Mouse (Mus musculus) frontal cortex, postnatal 36 days (tissue): ENCODE data around the gene Hoxb5.
A peak's percentile ranks its signal among the peaks of the same experiment; 100 is the strongest.

Source experiments
- DNase-seq, 2 experiments: peaks; one replicate each; pipeline ENCODE4 v3.0.0; 2022; ENCODE audit warnings: low spot score in 2 of 2

Gene Hoxb5

DNA sequence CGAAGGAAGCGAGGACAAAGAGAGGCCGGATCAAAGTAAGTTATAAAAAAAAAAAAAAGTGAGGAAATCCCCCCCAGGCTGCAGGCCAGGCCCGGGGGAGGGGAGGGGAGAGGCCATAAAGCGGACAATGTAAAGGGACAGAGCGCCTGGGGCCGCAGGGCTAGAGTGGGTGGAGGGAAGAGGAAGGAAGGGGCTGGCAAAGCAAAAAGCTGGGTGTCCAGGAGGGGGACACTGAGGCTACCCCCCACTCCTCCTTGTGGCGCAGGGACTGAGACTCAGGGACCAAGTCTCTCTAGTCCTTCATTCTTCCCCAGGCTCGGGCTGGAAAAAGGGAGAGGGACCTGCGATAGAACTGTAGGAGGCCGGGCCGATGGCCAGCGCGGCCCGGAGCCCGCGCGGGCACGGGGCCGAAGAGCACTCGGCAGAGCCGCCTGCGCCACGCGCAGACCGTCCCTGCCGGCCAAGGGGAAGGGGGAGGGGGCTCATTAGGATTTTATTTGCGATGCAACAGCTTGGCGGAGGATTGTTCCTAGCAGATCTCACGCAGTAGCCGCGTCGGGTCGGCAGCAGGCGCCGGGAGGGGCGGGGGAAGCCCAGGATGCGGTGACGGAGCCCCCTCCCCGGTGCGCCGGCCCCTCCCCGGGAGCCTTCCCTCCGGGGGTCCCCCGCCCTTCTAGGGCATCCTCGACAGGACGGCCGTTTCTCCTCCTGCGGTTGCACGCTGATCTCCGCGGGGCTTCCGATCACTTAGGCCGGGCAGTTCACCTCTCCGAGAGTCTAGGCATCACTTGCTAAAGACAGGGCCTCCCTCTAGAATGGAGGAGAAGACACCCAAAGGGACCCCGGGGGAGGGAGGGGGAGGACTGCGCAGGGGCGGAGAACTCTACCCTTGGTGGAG is 30.9 kb upstream of the Hoxb5 start:
- no peak for DNase-seq

DNA sequence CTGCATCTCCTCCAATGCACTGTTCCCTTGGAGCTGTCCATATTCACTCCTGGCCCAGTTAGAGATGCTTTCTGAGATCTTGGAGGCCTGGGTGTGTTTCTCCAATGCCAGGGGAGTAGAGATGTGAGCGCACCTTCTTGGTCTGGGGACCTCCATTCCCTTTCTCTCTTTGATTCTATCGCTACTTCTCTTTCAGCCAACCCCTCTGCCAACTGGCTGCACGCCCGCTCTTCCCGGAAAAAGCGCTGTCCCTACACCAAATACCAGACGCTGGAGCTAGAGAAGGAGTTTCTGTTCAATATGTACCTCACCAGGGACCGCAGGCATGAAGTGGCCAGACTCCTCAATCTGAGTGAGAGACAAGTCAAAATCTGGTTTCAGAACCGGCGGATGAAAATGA is 28.7 kb upstream of the Hoxb5 start:
- DNase-seq: no peak

DNA sequence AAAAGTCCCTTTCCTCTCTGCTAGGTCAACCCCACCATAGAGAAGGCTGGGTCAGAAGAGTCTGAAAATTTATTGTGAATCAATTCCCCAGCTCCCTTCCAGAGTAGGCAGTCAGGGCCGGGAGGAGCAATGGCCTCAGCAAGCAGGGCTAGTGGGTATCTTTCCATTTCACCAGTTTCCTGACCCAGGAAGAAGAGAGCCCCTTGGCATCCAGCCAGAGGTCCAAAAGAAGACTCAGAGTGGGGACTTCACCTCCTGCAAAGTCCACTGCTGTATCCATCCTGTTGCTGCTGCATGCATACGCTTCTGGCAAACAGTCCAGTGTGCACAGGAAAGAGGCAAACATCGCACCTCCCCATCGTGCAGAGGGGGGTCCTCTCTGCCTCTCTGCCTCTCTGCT is 27.2 kb upstream of the Hoxb5 start:
- DNase-seq: no peak

DNA sequence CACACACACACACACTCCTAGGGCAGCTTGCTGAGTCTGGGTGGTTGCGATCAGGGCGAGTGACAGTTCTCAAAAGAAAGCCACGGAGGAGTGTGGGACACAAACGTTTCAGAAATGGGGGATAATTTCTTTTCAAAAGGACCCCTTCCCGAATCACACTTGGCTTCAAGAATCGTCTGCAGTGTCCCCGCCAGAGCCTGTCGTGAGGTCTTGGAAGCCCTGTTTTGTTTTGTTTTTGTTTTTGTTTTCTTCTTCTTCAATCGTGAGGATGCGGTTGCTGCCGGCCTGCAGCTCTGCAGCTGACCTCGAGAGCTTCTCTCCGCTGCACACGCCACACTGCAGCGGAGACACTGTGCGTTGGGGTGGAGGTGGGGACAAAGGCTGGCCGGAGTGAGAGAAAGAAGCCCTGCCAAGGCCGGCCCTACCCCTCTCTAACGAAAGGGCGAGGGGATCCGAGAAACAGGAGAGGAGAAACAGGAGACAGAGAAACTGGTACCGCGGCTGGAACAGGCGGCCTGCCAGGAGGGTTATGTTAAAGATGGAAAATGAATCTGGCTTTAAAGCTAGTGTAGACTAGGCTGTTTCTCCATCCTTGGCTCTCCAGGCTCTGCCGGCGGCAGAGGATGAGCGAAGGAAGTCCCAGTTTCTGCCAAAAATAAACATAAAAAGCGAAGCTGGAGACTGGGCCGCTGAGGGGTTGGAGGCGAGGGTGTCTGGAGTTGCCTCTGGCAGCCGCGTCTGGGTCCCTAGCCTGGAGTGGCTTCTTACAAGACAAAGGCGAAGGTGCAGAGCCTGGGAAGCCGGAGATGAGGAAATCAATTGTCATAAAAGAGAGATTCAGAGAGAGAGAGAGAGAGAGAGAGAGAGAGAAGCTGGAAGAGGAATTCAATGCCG is 25.7 kb upstream of the Hoxb5 start:
- DNase-seq: no peak

DNA sequence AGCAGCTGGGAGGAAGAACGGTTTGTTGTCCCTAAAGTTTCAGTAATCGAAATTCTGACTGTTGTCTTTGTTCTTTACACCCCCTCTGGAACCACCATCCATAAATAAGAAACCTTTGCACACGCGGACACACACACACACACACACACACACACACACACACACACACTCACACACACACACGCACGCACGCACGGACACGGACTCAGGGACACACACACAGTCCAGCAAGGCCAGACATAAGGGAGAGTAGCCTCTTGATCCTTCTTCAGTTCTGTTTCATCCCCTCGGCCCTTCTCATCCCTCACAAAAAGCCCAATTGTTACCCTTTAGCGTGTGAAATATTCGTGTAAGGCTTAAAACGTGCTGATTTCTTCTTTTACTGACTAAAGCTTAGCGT is 24.8 kb upstream of the Hoxb5 start:
- no peak for DNase-seq

DNA sequence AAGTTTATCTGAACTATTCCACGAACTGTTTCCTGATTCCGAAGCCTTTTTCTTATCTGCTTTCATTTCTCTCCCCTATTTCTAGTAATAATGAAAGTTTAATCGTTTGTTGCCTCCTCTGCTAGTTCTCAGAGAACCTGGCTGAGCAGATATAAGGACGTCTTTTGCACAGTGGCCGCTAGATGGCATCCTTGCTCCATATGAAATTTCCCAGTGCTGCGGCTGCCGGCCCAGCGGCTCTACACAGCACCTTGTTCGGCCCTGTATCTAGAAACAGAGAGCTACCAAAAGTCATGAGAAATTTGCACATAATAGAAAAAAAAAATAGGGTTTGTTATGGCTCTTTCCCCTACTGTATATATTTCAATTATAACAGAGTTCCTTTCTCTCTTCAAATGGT is 24.4 kb upstream of the Hoxb5 start:
- DNase-seq: peak; percentile 82 to 90

DNA sequence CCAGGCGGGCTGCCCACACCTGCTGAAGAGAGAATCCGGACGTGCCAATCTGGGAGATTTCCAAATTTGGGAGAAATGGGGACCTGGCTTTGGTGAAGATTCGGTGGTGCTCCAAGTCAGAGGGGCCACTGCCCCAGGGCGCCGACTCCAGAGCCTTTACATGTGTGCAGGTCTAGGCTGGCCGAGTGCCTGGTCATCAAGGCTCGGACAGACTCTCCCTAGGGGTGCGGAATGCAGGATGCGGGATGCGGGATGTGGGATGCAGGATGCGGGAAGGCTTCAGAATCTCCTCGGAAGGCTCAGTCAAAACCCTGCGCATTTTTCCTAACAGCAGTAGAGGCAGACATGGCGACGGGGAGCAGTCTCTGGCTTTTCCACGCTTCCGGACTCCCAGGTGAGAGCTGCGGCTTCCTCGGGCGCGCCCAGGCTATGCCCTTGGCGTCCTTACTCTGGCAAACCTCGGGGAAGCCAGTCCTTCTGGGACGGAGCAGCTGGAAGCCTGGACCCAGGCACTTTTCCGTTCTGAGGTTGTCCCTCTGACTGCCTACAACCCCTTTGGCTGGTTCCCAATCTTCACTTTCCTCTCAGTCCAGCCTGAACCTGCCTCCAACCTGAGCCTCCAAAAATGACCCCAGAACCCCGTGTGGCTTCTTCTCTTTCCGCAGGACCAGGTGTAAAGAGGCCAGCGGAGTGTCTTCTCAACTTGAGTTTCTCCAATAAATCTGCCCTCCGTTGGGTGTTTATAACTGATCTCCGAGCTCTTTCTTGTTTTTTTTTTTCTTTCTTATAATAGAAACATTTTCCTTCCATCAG is 23.5 kb upstream of the Hoxb5 start:
- DNase-seq: no peak

DNA sequence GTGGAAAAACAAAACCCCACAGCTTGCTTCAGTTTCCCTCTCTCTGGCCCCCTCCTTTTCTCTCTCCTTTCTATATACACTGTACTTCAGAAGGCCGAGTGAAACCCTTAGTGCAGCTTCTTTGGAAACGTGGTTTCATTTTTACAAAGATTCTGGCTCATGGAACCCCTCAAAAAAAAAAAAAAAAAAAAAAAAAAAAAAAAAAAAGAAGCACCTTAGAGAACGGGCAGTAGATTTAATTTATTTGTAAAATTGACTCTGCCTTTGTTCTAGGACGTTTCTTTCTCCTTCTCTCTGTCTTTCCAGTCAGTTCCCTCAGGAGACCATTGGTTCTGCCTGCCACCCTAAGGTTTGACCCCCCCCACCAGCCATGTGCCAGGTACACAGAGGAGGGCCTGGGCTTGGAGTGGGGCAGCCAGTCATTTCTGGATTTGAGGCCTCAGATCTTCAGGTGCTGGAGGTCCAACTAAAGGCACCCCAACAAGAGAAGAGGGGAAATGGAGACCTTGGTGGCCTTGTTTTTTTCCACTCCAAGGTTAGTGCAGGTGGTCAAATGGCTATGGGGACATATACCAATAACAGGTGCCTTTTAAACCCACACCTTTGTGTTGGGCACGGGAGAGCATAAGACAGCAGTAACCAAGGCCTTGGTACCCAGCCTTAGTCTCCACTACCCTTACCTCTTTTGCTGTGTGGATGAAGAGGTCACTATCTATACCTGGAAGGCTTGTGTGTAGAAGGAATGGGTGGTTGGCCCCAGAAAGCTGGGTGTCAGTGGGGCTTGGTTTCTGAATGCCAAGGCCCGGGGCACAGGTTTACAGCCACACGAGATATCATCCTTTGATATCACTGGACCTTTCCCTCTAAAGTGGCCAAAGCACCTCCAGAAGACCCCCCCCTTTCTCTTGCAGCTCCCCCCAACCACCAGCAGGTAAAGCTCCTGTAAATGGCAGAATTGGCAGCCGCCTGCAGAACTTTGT is 22.4 kb upstream of the Hoxb5 start:
- DNase-seq: no peak

DNA sequence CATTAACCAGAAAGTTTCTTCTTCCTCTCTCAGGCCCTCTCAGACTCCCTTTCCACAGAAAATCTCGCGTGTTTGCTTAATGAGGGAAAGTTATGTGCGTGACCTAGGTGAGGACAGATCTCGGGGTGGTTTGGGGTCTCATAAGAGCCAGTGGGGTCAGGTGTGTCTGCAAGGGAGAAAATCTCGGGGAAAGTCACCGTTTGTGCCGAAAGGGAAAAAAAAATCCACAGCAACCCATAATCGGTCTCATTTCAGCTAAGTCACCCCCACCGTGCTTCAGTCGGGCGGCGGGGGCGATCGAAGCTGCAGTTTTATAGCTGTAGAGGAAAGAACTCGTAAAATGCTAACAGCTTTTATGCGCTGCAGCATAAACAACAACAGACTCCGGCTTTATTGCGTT is 21.7 kb upstream of the Hoxb5 start:
- no peak for DNase-seq

DNA sequence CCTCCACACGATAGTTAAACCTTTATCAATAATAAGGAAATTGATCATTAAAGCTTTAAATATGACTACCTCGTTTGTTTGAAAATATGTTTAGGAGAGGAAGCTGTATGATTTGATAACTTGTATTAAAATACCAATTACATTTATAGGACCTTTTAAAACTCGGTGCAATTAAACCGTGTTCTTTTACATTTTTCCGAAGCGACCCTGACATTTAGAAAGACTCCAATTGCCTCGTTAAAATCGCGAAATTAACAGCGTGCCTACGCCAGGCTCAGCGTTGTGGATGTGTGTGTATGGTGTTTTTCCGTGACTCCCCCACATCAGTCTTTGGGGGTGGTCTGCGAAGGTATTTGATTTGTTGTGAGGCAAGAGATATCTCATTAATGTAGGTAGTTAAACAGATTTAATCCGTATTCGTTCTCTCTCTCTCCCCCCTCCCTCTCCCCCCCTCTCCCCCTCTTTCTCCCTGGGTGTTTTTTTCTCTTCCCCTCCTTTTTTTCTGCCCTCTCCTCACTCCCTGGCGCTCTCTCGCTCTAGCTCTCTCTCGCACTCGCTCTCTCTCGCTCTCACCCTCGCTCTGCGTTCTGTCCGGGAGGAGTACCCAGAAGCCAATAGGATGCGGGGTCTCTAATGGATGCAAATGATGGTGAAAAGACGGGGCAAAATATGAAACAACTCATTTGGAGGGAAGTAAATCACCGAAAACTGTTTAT is 21.1 kb upstream of the Hoxb5 start, which contains the start of gene Hoxb8:
Gene Hoxb8, plus strand, starts transcription at position 51 of the 716 bp plus-strand sequence.
- no peak for DNase-seq

DNA sequence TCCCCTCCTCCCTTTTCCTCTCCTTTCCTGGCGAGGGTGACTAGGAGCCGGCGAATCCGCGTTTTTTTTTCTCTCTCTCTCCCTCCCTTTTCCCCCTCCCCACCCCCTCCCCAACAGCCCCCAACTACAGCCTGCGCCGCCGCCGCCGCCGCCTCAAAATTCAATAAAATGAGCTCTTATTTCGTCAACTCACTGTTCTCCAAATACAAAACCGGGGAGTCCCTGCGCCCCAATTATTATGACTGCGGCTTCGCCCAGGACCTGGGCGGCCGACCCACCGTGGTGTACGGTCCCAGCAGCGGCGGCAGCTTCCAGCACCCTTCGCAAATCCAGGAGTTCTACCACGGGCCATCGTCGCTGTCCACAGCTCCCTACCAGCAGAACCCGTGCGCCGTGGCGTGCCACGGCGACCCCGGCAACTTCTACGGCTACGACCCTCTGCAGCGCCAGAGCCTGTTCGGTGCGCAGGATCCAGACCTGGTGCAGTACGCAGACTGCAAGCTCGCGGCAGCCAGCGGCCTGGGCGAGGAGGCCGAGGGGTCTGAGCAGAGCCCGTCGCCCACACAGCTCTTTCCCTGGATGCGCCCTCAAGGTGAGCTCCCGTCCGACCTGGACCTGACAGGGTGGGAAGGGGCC is 20.2 kb upstream of the Hoxb5 start:
- DNase-seq: no peak

DNA sequence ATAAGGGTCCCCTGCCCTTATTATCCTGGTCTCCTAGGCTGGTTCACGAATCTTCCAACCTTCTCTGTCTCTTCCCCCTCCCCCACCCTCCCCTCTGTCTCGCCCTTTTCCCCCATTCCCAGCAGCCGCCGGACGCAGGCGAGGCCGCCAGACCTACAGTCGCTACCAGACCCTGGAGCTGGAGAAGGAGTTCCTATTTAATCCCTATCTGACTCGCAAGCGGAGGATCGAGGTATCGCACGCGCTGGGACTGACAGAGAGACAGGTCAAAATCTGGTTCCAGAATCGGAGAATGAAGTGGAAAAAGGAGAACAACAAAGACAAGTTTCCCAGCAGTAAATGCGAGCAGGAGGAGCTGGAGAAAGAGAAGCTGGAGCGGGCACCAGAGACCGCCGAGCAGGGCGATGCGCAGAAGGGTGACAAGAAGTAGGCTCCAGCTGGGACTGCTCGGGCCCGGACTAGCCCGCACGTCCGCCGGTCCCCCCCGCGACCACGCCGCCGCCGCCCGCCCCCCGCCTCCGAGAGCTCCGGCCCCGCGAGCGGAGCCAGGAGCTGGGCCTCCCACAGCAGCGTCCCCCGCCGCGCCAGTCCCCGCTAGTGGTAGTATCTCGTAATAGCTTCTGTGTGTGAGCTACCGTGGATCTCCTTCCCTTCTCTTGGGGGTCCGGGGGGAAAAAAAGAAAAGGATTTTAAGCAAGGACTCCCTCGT is 18.9 kb upstream of the Hoxb5 start:
- DNase-seq: no peak

DNA sequence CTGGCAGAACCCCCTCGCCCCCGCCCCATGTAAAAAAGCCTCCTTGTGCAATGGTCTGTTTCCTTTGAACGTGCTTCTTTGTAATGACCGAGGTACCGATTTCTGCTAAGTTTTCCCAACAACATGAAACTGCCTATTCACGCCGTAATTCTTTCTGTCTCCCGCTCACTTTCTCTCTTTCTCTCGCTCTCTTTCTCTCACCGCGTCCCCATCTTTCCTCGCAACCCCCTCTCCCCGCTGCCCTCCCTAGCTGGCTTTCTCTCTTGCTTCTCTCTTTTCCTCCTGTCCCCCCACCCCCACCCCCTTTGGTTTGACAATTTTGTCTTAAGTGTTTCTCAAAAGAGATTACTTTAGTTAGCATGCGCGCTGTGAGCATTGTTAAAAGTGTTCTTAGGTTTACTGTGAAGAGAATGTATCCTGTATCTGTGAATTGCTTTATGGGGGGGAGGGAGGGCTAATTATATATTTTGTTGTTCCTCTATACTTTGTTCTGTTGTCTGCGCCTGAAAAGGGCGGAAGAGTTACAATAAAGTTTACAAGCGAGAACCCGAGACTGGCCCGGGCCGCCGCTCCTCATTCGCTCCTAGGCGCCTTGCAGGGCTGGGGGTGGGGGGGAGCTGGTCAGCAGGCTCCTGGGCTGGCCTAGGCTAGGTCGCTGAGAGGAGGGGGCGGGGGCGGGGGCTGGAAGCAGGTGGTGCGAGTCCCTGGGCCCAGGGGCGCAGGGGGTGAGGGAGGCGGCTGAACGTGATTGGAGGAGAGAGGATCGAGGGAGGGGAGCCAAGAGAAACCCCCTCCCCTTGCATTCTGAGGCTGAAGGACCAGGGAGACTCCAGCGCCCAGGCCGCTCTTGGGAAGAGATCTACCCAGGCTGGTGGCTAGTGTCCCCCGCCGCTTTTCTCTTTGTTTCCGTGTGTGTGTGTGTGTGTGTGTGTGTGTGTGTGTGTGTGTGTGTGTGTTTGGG is 18.1 kb upstream of the Hoxb5 start:
- no peak for DNase-seq

DNA sequence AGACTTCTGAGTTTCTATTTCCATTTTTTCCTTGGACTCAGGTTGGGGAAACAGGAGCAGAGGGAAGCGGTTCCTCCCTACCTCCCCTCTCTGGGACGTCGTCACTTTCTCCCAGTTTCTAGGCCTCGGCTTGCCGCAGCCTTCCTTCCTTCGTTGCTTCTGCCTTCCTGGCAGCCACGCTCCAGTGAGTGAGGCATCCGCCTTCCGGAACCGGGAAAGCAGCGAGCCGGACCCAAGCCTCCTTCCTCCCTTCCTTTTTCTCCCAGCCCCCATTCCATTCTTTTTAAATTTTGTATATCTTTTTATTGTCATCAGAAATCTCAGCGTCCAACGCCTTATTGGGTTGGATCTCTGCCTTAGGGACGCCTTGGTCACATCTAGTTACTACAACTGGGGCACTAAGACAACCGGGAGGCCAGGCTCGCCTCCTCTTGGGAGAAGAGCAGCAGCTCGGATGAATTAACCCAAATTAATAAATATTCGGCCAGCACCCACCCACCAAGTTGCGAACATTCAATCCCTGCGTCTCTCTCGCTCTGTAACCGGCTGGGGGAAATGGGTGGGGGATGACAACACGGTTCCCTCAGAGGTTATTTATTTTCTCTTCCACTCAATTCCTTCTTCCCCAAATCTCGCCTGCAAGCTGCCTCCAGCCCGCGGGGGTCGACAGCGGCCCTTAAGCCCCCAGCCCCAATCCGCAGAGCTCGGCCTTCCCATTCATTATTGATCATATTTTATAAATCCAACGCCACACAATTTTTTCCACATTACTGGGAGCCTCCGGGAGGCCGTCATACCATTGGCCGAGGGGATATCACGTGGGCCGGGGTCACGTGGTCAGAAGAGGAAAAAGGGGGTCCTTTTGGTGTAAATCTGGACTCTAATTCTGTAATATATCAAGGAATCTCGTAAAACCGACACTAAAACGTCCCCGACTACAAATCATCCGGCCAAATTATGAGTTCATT is 17.1 kb upstream of the Hoxb5 start, which contains the start of gene Hoxb7:
Gene Hoxb7, plus strand, starts transcription at position 853 of the 968 bp plus-strand sequence.
- no peak for DNase-seq

DNA sequence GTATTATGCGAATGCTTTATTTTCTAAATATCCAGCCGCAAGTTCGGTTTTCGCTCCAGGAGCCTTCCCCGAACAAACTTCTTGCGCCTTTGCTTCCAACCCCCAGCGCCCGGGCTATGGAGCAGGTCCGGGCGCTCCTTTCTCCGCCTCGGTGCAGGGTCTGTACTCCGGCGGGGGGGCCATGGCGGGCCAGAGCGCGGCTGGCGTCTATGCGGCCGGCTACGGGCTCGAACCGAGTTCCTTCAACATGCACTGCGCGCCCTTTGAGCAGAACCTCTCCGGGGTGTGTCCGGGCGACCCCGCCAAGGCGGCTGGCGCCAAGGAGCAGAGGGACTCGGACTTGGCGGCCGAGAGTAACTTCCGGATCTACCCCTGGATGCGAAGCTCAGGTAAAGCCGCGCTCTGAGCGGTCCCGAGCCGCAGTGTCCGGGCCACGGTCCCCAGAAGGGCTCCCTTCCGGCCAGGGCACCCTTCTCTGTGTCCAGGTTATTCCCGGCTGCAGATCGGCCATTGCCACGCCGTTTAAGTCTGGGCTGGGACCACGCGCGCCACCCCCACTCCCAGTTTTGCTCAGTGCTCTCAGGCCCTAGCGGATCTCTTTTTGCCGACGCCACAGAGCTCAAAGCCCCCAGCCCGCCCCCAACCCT is 16.3 kb upstream of the Hoxb5 start:
- DNase-seq: no peak

DNA sequence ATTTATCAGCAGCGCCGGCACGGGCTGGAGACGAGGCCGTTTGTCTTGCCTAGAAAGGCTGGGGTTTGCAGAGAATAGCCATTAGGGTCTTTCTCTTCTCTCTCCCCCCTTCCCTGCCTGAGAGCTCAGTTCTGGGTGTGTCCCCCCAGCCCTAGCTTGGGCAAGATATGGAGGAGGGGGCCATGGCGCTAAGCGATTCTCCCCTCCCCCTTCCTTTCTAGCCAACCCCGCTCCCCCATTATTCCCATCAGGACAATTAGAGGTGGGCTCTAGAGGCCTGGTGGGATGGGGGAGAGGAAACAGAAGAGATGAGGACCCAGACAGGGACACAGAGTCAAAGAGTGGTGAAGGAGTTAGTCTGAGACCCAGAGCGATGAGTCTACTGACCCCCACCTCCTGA is 15.7 kb upstream of the Hoxb5 start:
- no peak for DNase-seq
